Mouse (Mus musculus) CD8-positive naive resting alpha-beta T cell, adult 2 months (primary cell): ENCODE data around the gene 4921536K21Rik.
"Not testable (repeated sequence)": the region's sequence is repeated elsewhere in the genome, so short reads cannot be mapped to it uniquely, and the experiment has no call there.

ENCODE experiments used
- DNase-seq, 2 experiments: peaks; one replicate each; pipeline ENCODE4 v3.0.0; 2022; ENCODE audit warnings: low read depth in 2 of 2, low spot score in 2 of 2

The 4921536K21Rik gene

GRCm38 (mm10) chr11:3911440-3911839 is 16.5 kb upstream of the 4921536K21Rik start:
- not testable (repeated sequence) for DNase-seq

- DNase-seq = no peak
Measured at GRCm38 (mm10) chr11:3910513-3911310, 15.8 kb upstream of the 4921536K21Rik start.

DNA sequence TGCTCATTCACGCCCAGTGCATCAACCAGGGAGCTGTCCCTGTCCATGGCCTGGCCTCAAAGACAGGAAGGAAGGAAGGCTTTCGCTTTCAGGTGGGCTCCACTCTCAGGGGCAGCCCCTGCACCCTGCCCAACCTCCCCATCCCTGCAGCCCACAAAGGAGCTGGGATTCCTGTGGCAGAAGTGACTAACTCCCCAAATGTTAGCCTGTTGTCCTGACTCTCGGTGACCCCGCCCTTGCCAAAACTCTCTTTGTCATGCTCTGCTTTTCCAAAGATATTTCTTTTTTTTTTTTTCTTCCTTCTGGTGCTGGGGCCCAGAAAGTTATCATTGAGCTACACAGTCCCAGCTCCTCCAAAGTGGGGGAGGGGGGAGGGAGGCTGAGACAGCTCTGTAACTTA is 14.3 kb upstream of the 4921536K21Rik start:
- no peak for DNase-seq

DNA sequence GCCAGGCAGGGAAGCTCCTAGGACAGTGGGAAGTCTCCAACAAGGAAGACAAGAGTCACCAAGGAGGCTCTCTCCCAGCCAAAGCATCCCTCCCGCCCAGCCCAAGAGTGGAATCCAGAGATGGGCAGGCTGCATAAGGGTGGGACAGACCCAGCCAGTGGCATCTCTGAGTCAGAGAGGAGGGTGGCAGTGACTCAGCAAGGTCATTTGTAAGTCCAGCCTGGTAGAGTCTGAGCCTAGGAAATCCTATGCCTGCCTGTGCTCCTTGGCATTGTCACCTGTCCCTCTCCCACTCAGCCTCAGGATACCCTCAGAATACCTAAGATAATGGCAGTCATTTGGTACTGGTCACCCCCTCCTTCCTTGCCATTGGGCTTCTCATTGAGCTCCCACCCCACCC is 10.5 kb upstream of the 4921536K21Rik start:
- DNase-seq = no peak

GRCm38 (mm10) chr11:3904673-3905072 is 9.8 kb upstream of the 4921536K21Rik start:
- DNase-seq = no peak

- no peak for DNase-seq
Measured at GRCm38 (mm10) chr11:3903046-3903445, 8.1 kb upstream of the 4921536K21Rik start.

- DNase-seq = no peak
Measured at GRCm38 (mm10) chr11:3902516-3902915, 7.6 kb upstream of the 4921536K21Rik start.

- DNase-seq = no peak
Measured at GRCm38 (mm10) chr11:3900296-3900695, 5.4 kb upstream of the 4921536K21Rik start.

DNA sequence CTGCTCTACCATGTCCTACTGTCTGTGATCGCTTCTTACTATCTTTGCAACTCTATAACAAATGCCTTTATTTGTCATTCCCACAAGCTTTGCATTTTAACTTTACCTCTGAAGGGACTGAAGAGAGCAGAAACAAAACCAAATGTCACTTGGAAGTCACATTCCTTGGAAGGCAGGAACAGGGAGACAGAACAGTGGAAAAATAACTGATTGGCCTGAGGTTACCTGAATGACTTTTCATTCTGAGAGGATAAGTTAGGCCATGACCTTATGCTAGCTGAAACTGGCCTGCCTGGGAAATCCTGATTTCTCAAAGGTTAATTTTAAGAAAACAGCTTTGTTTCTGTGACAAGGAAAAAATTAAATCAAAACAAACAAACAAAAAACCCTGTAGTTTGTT is 1.0 kb upstream of the 4921536K21Rik start:
- DNase-seq = no peak

DNA sequence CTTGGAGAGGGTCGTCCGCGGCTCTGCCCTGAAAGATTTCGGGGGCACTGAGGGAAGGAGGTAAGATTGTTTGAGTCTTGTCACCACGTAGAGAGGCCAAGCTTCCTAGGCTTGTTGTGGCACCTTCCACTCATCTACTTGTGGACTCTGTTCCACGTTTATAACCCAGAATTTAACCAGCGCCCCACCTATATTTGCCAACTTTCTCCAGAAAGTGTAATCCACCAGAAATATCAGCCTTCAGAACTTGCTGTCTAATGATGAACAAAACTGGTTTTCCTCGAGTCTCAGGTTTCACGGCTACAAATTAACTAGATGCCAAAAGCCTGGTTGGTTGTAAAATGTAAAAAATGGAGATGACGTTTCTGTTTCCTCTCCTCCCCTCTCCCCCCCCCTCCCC is 560 bp upstream of the 4921536K21Rik start:
- DNase-seq = no peak

GRCm38 (mm10) chr11:3893970-3894369 is 928 bp downstream of the 4921536K21Rik start:
- DNase-seq = no peak

DNA sequence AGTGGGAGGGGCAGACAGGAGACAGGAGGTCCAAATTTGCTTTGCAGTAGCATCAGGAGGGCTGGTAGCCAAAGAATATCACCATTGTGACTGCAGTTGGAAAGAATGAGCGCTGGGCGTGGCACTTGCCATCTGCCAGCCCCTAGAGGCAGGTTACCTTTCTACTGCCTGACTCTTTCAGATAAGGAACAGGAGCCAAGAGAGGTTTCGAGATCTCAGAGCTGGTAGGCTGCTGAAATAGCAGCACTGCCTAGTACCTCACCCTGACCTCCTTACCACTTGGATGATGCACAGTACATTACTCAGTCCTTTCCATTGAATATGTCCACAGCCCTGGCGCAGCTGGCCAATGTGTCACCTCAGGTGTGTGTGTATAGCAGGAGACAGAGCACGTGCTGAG is 7.6 kb downstream of the 4921536K21Rik start:
- no peak for DNase-seq

DNA sequence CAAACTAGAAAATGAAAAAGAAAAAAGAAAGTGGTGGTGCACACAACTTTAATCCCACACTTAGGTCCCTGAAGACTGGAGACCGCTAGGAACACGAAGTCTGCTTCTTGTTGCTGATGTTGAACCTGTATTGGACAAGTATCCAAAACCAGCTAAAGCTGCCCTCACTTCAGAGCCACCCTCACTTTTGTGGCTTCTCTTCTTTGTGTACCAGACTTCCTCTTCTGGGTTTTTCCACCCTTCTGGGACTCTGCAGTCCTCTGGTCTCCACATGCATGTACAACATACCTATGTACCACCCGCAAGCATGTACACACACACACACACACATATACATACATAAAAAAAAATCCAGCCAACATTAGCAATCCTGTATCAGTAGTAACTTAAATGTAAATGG is 11.2 kb downstream of the 4921536K21Rik start:
- DNase-seq = no peak

- peak; percentile 55 to 65 for DNase-seq
Measured at GRCm38 (mm10) chr11:3879836-3880235, 15.1 kb downstream of the 4921536K21Rik start.

DNA sequence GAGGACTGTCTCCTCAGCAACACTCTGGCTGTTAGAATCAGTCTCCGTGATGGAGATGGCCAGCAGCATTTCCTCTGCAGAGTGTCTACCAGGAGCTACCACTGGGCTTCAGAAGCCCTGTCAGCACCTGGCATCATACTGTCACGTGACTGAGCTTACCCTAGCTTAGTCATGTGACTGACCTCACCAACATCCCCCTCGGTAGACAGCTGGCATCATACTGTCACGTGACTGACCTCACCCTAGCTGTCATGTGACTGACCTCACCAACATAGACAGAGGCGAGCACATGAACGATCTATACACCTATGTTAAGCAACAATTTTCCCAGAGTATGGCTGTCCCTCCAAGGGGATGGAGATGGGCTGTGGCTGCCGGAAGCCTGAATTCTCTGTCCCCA is 16.2 kb downstream of the 4921536K21Rik start:
- no peak for DNase-seq

- no peak for DNase-seq
Measured at GRCm38 (mm10) chr11:3876419-3876818, 18.5 kb downstream of the 4921536K21Rik start.

DNA sequence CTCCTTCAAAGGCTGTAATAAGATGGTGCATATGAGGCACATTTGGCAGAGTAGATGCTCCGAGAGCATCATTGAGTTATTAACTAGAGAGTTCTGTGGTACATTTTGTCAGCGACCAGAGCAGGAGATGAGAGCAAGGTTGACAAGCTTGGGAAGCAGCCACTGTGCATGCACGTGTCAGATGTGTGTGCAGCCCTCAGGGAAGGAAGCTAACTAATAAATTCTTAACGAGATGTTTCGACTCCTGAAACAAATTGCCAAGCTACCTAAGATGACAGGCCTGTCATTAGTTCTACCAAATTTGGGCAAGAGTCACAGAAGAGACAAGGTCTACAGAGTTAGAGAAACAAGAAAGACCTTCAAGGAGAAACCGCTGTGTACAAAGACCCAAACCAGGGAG is 30.6 kb downstream of the 4921536K21Rik start:
- DNase-seq = no peak

DNA sequence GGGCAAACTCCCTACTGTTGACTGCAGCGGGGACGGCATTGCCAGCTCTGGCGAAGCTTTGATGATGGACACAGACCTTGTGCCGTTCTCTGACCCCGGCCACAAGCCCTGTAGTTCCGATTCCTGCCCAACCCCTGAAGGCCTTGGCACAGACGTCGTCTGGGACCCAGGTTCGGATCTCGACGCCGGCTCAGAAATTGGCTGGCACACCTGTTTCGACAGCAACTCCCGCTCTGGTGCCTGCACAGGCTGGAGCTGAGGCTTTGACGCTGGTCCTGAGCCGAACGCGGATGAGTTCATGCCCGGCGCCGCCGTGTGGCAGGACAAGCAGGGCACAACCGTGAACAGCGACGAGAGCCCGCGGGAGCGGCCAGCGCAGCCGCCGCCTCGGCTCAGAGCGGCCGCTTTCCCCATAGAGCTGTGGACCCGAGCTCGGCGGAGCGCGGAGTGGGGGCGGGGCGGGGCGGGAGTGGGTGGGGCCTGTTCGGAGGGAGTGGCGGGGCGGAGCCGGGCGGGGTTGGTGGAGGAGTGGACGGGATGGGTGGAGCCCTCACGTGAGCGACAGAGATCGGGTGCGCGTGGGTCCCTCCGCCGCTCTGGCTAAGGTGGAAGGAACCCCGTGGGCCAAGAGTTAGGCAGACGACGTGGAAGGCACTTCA is 31.3 kb downstream of the 4921536K21Rik start, which contains the start of gene Osbp2:
Gene Osbp2 (minus strand): TSS at position 450 of the 659 bp plus-strand sequence.
- DNase-seq = peak; percentile 12 to 18

DNA sequence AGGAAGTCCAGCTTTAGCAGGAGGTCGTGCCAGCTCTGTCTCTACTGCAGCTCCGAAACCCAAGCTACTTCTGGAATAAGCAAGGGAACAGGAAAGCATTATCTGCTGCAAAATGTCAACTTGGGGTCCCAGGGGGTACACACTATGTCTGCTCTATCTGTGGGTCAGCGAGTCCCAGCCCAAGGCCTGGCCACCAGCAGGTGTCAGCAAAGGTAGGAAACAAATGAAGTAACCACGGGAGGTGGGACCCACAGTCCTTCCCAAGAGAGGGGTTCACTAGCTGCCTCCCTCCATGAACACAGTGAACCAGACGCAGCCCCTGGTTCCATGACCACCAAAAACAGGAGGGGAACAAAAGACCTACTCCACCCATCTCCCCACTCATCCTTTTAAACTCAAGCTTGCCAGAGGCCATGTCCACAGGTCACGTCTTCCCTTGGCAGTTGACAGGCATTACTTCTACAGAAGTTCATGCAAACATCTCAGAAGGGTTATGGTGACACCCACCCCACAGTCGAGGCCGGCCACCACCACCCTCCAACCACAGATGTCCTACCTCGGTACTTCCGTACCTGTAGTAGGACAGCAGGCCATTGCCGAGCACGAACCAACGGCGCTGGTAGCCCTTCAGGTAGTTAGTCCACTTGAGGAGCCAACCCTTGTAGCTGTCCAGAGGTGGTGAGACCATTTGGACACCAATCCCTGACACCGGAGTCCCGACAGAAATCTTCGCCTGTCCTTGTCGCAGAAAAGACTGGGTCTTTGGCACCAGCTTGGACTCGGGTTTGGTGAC is 32.0 kb downstream of the 4921536K21Rik start:
- no peak for DNase-seq

DNA sequence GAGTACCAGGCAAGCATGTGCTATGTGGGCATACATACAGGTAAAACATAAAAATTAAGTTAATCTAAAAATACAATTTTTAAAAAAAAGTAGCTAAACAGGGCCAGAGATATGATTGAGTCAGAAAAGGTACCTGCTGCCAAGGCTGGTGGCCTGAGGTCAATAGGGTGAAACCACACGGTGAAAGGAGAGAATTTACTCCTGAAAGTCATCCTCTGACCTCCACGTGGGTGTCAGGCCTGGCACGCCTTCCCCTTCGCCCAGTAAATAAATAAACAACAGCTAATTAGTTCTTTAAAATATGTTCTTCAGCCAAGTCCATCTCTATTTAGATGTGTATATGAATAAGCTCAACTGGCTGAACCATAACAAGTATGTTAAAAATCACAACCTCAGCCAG is 34.5 kb downstream of the 4921536K21Rik start:
- no peak for DNase-seq

GRCm38 (mm10) chr11:3859778-3860177 is 35.1 kb downstream of the 4921536K21Rik start:
- no peak for DNase-seq

DNA sequence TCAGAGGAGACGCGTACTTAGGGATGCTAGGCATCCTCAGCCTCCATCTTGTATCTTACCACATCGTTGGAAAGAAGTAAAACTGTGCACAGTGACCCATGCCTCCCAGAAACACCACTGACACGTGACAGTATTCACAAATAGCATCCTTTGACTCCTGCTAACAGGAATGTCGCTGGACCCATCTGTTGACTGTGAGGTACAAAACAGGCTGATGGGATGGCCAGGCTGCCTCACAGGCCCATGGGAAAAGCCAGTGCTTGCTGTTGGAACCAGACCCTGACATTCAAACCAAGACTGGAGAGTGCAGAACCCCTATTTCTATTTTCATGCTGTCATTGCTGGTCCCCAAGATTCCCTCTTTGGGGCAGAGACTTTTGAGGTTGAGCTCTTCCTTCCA is 37.0 kb downstream of the 4921536K21Rik start:
- no peak for DNase-seq
